Mouse (Mus musculus) Patski (cell line): ENCODE results near the gene Cenpb. TPM values are rescaled to one million over a fixed set of nuclear protein-coding genes. Genes with fewer than 3 reads are reported as not detected.

Experiments
- ATAC-seq: fragments of 100-300 bp; one replicate; pipeline ENCODE4 v1.8.0; 2021
- CTCF ChIA-PET: fragments of 350-600 bp; sonication (Branson Sonifier 250); formaldehyde crosslinking; loops from one replicate; lab custom pipeline; 2022; ENCODE audit warnings: inconsistent platforms; lab: Charles Lee
- POLR2A ChIA-PET: fragments of 350-600 bp; sonication (Branson Sonifier 250); formaldehyde crosslinking; loops from one replicate; lab custom pipeline; 2022; ENCODE audit warnings: antibody characterized with exemption, inconsistent platforms; lab: Charles Lee
- DNase-seq: peaks from one replicate; pipeline ENCODE4 v3.0.0-alpha.2; 2011; ENCODE audit warnings: low read depth, low spot score
- H3K27me3 ChIP-seq: fragments of 371-371 bp; one replicate; pipeline ENCODE4 v1.5.1; 2021
- CTCF ChIP-seq: fragments of 100-300 bp; IDR thresholded peaks from one replicate; pipeline ENCODE4 v1.5.1; 2021
- in situ Hi-C: fragments of 300-500 bp; cut with MboI; formaldehyde crosslinking; loops from 3 replicates; pipeline ENCODE4 v1.11.1; 2018; ENCODE audit warnings: low pct_unique_long_range_greater_than_20kb, mixed read lengths
- polyA plus RNA-seq: library from polyadenylated mRNA; unstranded; gene quantifications from one replicate; pipeline ENCODE4 v1.2.3, GENCODE M21; 2021

Gene Cenpb
- polyA plus RNA-seq, 1 experiment from 2014 or later = 84.4 TPM

DNA sequence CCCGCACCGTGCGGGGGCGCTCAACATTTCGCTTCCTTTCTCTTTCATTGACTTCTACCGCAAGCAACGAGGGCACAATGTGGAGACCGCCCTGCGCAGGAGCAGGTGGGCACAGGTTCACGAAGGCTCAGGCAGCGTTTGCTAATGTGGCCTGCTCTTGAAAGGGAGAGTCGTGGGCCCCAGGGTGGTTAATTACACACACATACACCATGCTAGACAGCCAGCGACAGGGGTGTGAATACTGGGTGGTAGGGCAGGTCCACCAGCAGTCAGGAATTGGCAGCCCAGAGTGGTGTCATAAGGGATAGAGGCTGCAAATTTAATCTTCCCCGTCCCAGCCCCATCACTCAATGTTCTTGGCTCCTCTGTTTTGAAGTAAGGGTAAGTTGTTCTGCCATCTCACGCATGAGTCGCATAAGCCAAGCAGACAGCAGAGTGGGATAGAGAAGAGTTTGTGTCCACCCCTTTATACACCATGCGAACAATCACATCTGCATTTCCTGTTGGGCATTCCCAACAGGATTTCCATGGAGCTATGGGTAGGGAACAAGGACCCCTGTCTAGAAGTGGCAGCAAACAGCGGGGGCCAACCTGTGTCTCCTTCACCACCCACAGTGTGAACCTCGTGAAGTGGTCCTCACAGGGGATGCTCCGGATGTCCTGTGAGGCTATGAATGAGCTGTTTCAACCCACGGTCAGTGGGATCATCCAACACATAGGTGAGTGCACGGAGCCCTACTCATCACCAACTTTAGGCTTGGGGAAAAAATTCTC is 36.7 kb downstream of the Cenpb start:
- ChIA-PET CTCF (interaction anchor here (1.0 to 2.0 kb wide), 2 partner anchors 12 to 111 kb away, joined by 3 to 5 read pairs; no protein-coding TSS in a partner anchor), POLR2A (no interaction called here)
- no peaks in the 10 kb centered on the region for H3K27me3 ChIP-seq
- in situ Hi-C loops = no loop called here
- no peak for DNase-seq
- no peak for ATAC-seq
- TF ChIP-seq CTCF = no peak

DNA sequence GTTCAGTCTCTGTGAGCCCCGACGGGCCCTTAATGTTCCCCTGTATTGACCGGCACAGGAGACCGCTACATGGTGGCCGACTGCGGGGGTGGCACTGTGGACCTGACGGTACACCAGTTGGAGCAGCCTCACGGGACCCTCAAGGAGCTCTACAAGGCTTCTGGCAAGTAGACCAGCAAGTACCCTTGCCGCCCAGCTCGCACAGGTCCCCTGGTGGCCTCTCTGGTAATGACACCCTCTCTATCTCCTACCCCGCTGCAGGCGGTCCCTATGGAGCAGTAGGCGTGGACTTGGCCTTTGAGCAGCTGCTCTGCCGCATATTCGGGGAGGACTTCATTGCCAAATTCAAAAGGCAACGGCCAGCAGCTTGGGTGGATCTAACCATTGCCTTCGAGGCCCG is 37.3 kb downstream of the Cenpb start:
- no peak for TF ChIP-seq CTCF
- in situ Hi-C loops = no loop called here
- no peaks in the 10 kb centered on the region for H3K27me3 ChIP-seq
- CTCF ChIA-PET = interaction anchor here (1.0 to 2.0 kb wide), 3 partner anchors 12 to 111 kb away, joined by 3 to 5 read pairs (median 5); no protein-coding TSS in a partner anchor
- ATAC-seq (no peak), DNase-seq (no peak)
- POLR2A ChIA-PET = no interaction called here

DNA sequence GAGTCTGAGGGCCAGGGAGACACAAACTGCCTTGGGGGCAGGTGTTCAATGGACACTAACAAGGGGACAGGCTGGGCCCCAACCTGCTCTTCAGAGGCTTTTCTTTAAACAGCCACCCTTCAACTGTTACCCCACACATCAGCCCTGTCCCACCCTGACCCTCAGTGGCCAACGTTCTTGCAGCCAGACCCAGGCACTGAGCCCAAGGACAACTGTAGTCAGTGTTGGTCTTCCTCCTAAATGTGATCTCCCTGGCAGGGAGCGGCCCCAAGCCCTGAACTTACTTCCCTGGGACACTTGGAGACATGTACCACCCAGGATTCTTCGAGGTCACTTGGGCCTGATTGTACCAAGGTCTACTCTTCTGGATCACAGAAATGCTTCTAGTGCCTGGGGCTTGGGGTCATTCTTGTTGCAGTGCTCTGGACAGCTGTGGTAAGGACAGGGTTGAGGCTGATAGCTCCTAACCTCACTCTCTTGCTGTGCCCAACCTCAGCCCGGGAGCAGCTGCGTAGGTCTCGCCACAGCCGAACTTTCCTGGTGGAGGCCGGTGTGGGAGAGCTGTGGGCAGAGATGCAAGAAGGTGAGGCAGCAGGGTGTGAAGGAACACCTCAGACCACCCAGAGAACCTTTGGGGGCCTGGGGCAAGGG is 38.4 kb downstream of the Cenpb start:
- ATAC-seq (no peak), DNase-seq (no peak)
- CTCF ChIA-PET = interaction anchor here (1.5 kb wide), 1 partner anchor 18 kb away, joined by 5 read pairs; no protein-coding TSS in a partner anchor
- no peak for TF ChIP-seq CTCF
- no peaks in the 10 kb centered on the region for H3K27me3 ChIP-seq
- POLR2A ChIA-PET = no interaction called here
- in situ Hi-C loops = no loop called here

DNA sequence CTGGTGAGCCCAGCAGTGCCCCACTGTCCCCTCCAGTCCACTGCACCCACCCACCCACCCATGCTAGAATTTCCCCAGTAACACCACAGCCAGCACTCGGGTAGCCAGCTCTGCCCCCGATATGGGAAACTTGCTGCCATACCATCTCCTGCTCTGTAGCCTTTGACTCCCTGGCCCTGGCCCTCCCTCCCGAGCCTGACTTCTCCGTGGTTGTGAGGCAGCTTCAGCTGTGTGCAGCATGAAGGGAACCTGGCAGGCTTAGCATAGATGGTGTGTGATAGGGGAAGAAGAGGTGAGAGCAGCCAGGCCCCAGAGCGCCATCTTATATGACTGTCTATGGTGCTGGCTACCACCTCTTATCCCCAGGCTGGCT is 39.3 kb downstream of the Cenpb start:
- in situ Hi-C loops = no loop called here
- H3K27me3 ChIP-seq = no peaks in the 10 kb centered on the region

DNA sequence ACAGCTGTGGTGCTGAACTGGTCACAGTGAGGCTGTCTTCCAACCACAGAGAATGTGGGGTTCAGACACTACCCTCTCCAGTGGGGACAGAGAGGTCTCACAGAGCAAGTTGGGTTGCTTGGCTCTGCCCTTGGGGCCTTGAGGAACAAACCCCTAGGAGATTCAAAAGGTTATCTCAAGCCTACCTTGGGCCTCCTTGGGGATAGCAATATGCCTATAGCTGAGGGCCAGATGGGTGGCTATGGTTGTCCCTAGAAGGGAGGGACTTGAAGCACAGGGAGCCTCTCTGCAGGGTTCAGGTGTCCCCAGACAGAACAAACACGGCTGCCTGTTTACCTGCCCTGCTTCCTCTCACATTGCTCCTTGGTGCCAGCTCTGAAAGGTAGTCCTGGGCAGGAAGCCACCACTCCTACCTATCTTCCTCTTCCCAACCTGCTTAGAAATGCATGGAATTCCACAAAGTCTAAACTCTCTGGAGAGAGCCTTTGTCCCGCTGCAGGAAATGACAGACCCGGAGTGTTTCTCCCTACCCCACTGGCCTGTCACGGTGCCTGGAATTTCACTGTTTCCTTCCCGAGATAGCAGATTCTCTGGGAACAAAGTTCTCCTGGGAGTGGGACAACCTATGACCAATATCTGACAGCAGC is 39.9 kb downstream of the Cenpb start:
- CTCF ChIA-PET = no interaction called here
- POLR2A ChIA-PET = no interaction called here
- no peaks in the 10 kb centered on the region for H3K27me3 ChIP-seq
- ATAC-seq (no peak), DNase-seq (no peak)
- in situ Hi-C loops = no loop called here
- TF ChIP-seq CTCF = no peak

More for the DNA sequence above, 39.3 kb downstream of the Cenpb start:
- ATAC-seq (no peak), DNase-seq (no peak)
- POLR2A ChIA-PET = no interaction called here
- TF ChIP-seq CTCF = no peak
- CTCF ChIA-PET = no interaction called here

DNA sequence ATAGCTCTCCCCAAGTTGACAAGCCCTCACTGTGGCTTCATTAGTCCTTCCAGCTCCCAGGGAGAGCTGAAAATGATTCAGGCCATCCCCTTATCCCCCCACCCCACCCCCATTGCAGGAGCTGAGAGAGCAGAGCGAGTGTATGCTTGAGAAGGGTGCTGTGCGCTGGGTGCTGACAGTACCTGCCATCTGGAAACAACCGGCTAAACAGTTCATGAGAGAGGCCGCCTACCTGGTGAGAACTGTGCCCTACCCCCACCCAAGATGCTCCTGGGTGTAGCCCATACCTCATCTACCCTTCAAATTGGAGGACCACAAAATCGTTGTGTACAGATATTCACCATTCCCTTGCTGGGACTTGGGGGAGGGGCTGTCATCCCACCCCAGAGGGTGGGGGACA is 40.6 kb downstream of the Cenpb start:
- CTCF ChIA-PET = no interaction called here
- no peak for DNase-seq
- POLR2A ChIA-PET = no interaction called here
- no peak for ATAC-seq
- no peaks in the 10 kb centered on the region for H3K27me3 ChIP-seq
- TF ChIP-seq CTCF = no peak
- in situ Hi-C loops = no loop called here

DNA sequence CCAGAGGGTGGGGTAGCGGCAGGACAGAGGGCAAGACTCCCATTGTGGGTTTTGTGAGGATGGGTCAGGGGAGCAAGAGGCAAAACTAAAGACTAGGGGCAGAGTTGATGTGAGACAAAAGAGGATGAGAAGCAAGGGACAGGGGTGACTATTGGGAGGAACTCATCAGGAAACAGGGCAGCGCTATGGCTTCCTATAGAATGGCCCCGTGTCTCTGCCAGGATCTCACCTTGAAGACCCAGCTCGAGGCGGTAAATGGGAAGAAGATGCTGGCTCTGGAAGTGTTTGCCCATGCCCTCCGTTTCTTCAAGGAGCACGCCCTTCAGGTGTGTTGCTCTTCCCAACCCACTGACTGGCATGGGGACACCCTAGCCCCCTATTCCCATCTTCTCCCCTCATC is 41.1 kb downstream of the Cenpb start:
- no peak for ATAC-seq
- H3K27me3 ChIP-seq = no peaks in the 10 kb centered on the region
- in situ Hi-C loops = no loop called here
- no peak for DNase-seq
- CTCF ChIA-PET = no interaction called here
- POLR2A ChIA-PET = no interaction called here
- TF ChIP-seq CTCF = no peak

DNA sequence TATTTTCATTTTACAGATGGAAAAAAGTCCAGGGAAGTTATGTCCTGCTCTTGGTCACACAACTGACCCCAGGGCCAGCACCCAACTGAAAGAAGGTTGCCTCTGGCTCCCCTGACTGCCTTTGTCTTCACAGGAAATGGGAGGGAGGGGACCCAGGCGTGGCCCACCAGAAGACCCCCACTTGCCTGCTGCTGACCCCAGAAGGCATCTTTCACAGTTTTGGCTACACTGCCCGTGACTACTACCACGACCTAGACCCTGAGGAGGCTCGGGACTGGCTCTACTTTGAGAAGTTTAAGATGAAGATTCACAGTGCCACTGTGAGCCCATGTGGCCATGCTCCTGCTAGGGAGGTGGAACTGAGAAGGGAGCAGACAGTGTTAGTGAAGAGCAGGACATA is 41.6 kb downstream of the Cenpb start:
- ChIA-PET CTCF (interaction anchor here (1.0 kb wide), 1 partner anchor 101 kb away, joined by 3 read pairs; no protein-coding TSS in a partner anchor), POLR2A (no interaction called here)
- DNase-seq (no peak), ATAC-seq (no peak)
- H3K27me3 ChIP-seq = no peaks in the 10 kb centered on the region
- TF ChIP-seq CTCF = no peak
- in situ Hi-C loops = no loop called here

DNA sequence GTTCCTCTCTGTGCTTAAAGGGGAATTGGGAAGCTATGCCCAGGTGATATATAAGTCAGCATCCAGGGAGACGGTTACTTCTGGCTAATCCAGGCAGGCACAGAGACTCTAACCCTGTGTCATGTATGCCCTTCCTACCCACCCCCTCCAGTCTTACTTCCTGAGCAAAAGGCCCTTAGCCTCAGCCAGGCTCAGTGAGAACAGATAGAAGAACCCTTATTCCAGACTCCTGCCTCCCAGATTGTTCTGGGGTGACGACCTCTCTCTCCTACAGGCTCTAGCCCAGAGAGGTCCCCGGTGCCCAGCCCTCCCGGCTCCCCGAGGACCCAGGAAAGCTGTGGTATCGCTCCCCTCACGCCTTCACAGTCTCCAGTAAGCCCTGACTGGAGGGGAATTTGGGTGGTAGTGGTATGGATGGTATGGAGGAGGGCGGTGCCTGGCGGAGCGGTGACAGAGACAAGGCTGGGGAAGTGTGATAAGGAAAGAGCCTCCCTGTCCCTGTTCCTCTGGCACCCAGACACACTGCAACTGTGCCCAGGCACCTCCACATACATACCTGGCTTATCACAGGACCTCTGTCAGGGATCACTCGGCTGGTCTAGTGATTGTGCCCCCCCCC is 44.2 kb downstream of the Cenpb start:
- no peak for TF ChIP-seq CTCF
- ChIA-PET POLR2A (no interaction called here), CTCF (no interaction called here)

DNA sequence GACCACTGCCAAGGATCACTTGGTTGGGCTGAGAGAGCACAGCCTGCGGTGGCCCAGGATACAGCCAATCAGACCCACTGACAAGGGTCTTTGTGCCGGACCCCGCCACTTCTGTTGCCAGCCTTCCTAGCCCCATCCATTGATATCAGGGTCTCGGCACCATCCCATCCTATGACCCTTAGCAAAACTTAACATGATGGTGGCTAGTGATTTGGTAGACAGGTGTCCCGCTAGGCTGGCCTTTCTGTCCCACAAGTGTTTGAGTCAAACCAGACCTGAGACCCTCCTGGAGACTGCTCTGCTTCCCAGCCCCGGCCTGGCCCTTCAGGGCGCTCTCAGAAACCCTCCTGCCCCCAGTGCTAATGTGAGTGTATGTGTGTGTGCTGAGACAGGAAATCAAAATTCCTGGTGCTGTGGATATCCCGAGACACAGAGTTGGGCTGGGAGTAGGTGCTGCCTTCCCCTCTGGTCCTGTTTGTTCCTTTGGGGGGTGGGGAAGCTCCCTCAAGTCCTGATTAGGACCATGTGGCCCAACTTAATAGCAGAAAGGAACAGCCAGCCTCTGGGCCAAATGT is 45.0 kb downstream of the Cenpb start:
- POLR2A ChIA-PET = no interaction called here
- no peaks in the 10 kb centered on the region for H3K27me3 ChIP-seq
- TF ChIP-seq CTCF = no peak
- CTCF ChIA-PET = no interaction called here
- no peak for ATAC-seq
- in situ Hi-C loops = no loop called here
- DNase-seq = no peak

More for the DNA sequence above, 44.2 kb downstream of the Cenpb start:
- in situ Hi-C loops = no loop called here
- DNase-seq (no peak), ATAC-seq (no peak)
- no peaks in the 10 kb centered on the region for H3K27me3 ChIP-seq
